Mouse (Mus musculus): ENCODE data around the gene Rbm6. TPM values are rescaled to one million over a fixed set of nuclear protein-coding genes. Genes with fewer than 3 reads are reported as not detected.
A peak's percentile ranks its signal among the peaks of the same experiment; 100 is the strongest.

Rbm6 gene
- total and polyA plus RNA-seq, 2 experiments, result 9.9 to 34.4 TPM

DNA sequence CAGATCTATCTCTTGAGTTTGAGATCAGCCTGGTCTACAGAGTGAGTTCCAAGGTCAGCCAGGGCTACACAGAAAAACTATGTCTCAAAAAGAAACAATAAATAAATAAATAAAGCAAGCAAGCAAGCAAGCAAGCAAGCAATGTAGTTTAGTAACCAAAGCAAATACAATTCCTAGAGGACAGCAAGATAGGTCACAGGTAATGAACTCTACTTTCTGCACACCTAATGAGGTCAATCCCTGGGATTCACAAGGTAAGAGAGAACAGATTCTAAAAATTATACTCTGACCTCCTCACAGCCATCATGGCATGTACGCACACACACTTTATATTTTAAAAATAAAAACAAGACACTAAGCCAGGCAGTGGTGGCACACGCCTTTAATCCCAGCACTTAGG, 7.0 kb downstream of the Rbm6 start:
- H3K27me3 ChIP-seq (ENCODE audit: control insufficient read depth, insufficient read depth, low read length), result no peaks in the 10 kb centered on the region
- peak; percentile 62 for DNase-seq (ENCODE audit: extremely low read depth, low read depth, low spot score)
- TF ChIP-seq CTCF (IDR thresholded peaks at IDR 0.05; ENCODE audit: low read depth, low read length), result no peak
- no peak for TF ChIP-seq POLR2A (IDR thresholded peaks at IDR 0.05; ENCODE audit: extremely low read depth, insufficient read depth, low read length)
- H3K79me2 ChIP-seq (ENCODE audit: control insufficient read depth, insufficient read depth, low read length), result peaks cover 13% of the 10 kb centered on the region; the same call in 1 of the 2 replicates
- H3K4me1 ChIP-seq (ENCODE audit: control insufficient read depth, insufficient read depth, low read length), result peaks cover 2% of the 10 kb centered on the region; the same call in 1 of the 2 replicates
- H3K9ac ChIP-seq (ENCODE audit: low read depth, low read length), result no peak overlapping the region
- no peak overlapping the region for H3K27ac ChIP-seq (replicated peaks; ENCODE audit: insufficient read depth, low read depth, low read length)
- no peaks in the 10 kb centered on the region; the same call in 1 of the 2 replicates for H3K36me3 ChIP-seq (ENCODE audit: control insufficient read depth, insufficient read depth, low read length)
- WGBS, result 80% methylated on average over 2 of the region's 2 CpGs
- H3K4me3 ChIP-seq (ENCODE audit: insufficient read depth, low read depth, low read length), result no peak overlapping the region

DNA sequence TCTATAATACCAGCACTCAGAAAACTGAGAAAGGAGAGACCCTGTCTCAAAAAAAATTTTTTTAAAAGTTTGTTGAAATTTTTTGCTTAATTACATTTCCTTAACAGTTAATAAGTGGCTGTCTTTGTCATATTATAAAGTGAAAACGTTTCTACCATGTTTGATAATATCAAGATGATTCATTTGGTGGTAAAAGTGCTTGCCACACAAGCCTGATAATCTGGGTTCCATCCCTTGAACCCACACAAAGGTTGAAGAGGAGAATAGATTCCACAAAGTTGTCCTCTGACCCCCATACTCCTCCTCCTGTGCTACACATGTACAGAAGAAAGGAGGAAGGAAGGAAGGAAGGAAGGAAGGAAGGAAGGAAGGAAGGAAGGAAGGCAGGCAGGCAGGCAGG, 8.5 kb downstream of the Rbm6 start:
- WGBS, result 59% methylated on average over 1 of the region's 1 CpGs
- Histone ChIP-seq H3K4me3 (ENCODE audit: insufficient read depth, low read depth, low read length) (no peak overlapping the region), H3K9ac (ENCODE audit: low read depth, low read length) (no peak overlapping the region), H3K36me3 (ENCODE audit: control insufficient read depth, insufficient read depth, low read length) (peaks cover 1% of the 10 kb centered on the region; the same call in 1 of the 2 replicates), H3K27ac (replicated peaks; ENCODE audit: insufficient read depth, low read depth, low read length) (no peak overlapping the region), H3K79me2 (ENCODE audit: control insufficient read depth, insufficient read depth, low read length) (peaks cover 14% of the 10 kb centered on the region; the same call in 1 of the 2 replicates), H3K4me1 (ENCODE audit: control insufficient read depth, insufficient read depth, low read length) (peaks cover 4% of the 10 kb centered on the region; the same call in 1 of the 2 replicates), H3K27me3 (ENCODE audit: control insufficient read depth, insufficient read depth, low read length) (no peaks in the 10 kb centered on the region)
- TF ChIP-seq CTCF (IDR thresholded peaks at IDR 0.05; ENCODE audit: low read depth, low read length) (no peak), POLR2A (IDR thresholded peaks at IDR 0.05; ENCODE audit: extremely low read depth, insufficient read depth, low read length) (no peak)
- DNase-seq (ENCODE audit: extremely low read depth, low read depth, low spot score), result no peak

DNA sequence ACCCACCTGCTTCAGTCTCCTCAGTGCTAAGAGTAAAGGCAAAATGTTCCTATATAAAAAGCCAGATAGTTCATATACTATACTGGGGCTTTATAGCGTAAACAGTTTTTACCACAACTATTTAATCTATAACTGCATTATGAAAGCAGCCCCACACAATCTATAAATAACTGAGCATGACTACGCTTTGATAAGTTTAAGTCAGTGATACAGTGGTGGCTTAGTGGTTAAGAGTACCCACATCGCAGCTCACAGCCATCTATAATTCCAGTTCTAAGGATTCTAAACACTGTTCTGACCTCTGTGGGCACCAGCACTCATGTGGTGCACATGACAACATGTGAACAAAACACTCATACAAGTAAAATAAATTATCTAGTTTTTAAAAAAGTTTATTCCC, 14.7 kb downstream of the Rbm6 start:
- Histone ChIP-seq H3K27ac (replicated peaks; ENCODE audit: insufficient read depth, low read depth, low read length) (no peak overlapping the region), H3K4me1 (ENCODE audit: control insufficient read depth, insufficient read depth, low read length) (peaks cover 12% of the 10 kb centered on the region; the same call in 1 of the 2 replicates), H3K9ac (ENCODE audit: low read depth, low read length) (no peak overlapping the region), H3K79me2 (ENCODE audit: control insufficient read depth, insufficient read depth, low read length) (peaks cover 16% of the 10 kb centered on the region; the same call in 1 of the 2 replicates), H3K36me3 (ENCODE audit: control insufficient read depth, insufficient read depth, low read length) (peaks cover 10% of the 10 kb centered on the region), H3K27me3 (ENCODE audit: control insufficient read depth, insufficient read depth, low read length) (no peaks in the 10 kb centered on the region), H3K4me3 (ENCODE audit: insufficient read depth, low read depth, low read length) (no peak overlapping the region)
- WGBS, result 93% methylated on average over 3 of the region's 3 CpGs
- DNase-seq (ENCODE audit: extremely low read depth, low read depth, low spot score), result no peak
- TF ChIP-seq POLR2A (IDR thresholded peaks at IDR 0.05; ENCODE audit: extremely low read depth, insufficient read depth, low read length) (no peak), CTCF (IDR thresholded peaks at IDR 0.05; ENCODE audit: low read depth, low read length) (no peak)

DNA sequence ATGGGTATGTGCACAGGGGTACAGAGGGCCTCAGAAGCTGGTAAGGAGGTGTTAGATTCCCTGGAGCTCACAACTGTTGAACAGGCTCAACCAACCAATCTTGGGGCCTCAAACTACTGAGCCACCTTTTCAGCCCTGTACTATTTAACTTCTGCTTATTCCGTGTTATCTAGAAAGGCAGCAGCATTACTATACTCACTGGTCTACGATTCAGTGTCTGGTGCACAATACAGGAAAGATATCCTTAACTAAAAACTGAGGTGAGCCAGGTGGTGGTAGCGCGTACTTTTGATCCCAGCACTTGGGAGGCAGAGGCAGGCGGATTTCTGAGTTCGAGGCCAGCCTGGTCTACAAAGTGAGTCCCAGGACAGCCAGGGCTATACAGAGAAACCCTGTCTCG, 24.1 kb downstream of the Rbm6 start:
- no peaks in the 10 kb centered on the region for H3K79me2 ChIP-seq (ENCODE audit: control insufficient read depth, insufficient read depth, low read length)
- no peak overlapping the region for H3K27ac ChIP-seq (replicated peaks; ENCODE audit: insufficient read depth, low read depth, low read length)
- H3K36me3 ChIP-seq (ENCODE audit: control insufficient read depth, insufficient read depth, low read length), result peaks cover 26% of the 10 kb centered on the region
- DNase-seq (ENCODE audit: extremely low read depth, low read depth, low spot score), result no peak
- TF ChIP-seq POLR2A (IDR thresholded peaks at IDR 0.05; ENCODE audit: extremely low read depth, insufficient read depth, low read length), result no peak
- no peak for TF ChIP-seq CTCF (IDR thresholded peaks at IDR 0.05; ENCODE audit: low read depth, low read length)
- no peak overlapping the region for H3K9ac ChIP-seq (ENCODE audit: low read depth, low read length)
- H3K27me3 ChIP-seq (ENCODE audit: control insufficient read depth, insufficient read depth, low read length), result no peaks in the 10 kb centered on the region
- H3K4me3 ChIP-seq (ENCODE audit: insufficient read depth, low read depth, low read length), result no peak overlapping the region
- H3K4me1 ChIP-seq (ENCODE audit: control insufficient read depth, insufficient read depth, low read length), result peaks cover 4% of the 10 kb centered on the region; the same call in 1 of the 2 replicates
- WGBS, result over 99% methylated on average over 7 of the region's 7 CpGs

- DNase-seq (ENCODE audit: extremely low read depth, low read depth, low spot score), result no peak
- H3K27me3 ChIP-seq (ENCODE audit: control insufficient read depth, insufficient read depth, low read length), result no peaks in the 10 kb centered on the region
- no peak overlapping the region for H3K4me3 ChIP-seq (ENCODE audit: insufficient read depth, low read depth, low read length)
- H3K36me3 ChIP-seq (ENCODE audit: control insufficient read depth, insufficient read depth, low read length), result peaks cover 21% of the 10 kb centered on the region
- no peak overlapping the region for H3K27ac ChIP-seq (replicated peaks; ENCODE audit: insufficient read depth, low read depth, low read length)
- no peak overlapping the region for H3K9ac ChIP-seq (ENCODE audit: low read depth, low read length)
- WGBS, result 94% methylated on average over 2 of the region's 2 CpGs
- TF ChIP-seq POLR2A (IDR thresholded peaks at IDR 0.05; ENCODE audit: extremely low read depth, insufficient read depth, low read length) (no peak), CTCF (IDR thresholded peaks at IDR 0.05; ENCODE audit: low read depth, low read length) (no peak)
- H3K79me2 ChIP-seq (ENCODE audit: control insufficient read depth, insufficient read depth, low read length), result no peaks in the 10 kb centered on the region; the same call in 1 of the 2 replicates
- H3K4me1 ChIP-seq (ENCODE audit: control insufficient read depth, insufficient read depth, low read length), result no peaks in the 10 kb centered on the region
Measured at GRCm38 (mm10) chr9:107842709-107843108, 30.3 kb downstream of the Rbm6 start.

GRCm38 (mm10) chr9:107838869-107839268, 34.2 kb downstream of the Rbm6 start:
- H3K4me3 ChIP-seq (ENCODE audit: insufficient read depth, low read depth, low read length), result no peak overlapping the region
- no peak overlapping the region for H3K9ac ChIP-seq (ENCODE audit: low read depth, low read length)
- no peaks in the 10 kb centered on the region for H3K4me1 ChIP-seq (ENCODE audit: control insufficient read depth, insufficient read depth, low read length)
- WGBS, result 100% methylated on average over 1 of the region's 1 CpGs
- H3K27me3 ChIP-seq (ENCODE audit: control insufficient read depth, insufficient read depth, low read length), result no peaks in the 10 kb centered on the region
- no peak for DNase-seq (ENCODE audit: extremely low read depth, low read depth, low spot score)
- no peak for TF ChIP-seq CTCF (IDR thresholded peaks at IDR 0.05; ENCODE audit: low read depth, low read length)
- TF ChIP-seq POLR2A (IDR thresholded peaks at IDR 0.05; ENCODE audit: extremely low read depth, insufficient read depth, low read length), result no peak
- H3K36me3 ChIP-seq (ENCODE audit: control insufficient read depth, insufficient read depth, low read length), result peaks cover 11% of the 10 kb centered on the region
- no peak overlapping the region for H3K27ac ChIP-seq (replicated peaks; ENCODE audit: insufficient read depth, low read depth, low read length)
- H3K79me2 ChIP-seq (ENCODE audit: control insufficient read depth, insufficient read depth, low read length), result no peaks in the 10 kb centered on the region; the same call in 1 of the 2 replicates
